Mouse (Mus musculus) thymus, postnatal 0 days (tissue): Measurements from ENCODE around the gene Blvra. TPM values are rescaled to one million over a fixed set of nuclear protein-coding genes. Genes with fewer than 3 reads are reported as not detected.
"Not testable (repeated sequence)": the region's sequence is repeated elsewhere in the genome, so short reads cannot be mapped to it uniquely, and the experiment has no call there.

Source experiments
- DNase-seq: peaks from one replicate; pipeline ENCODE4 v3.0.0-alpha.2; 2015; ENCODE audit warnings: low spot score
- polyA plus RNA-seq: library from polyadenylated mRNA; unstranded; fragments of >200 nt; fragmentation: Nextera tagmentation; extraction: Ambion mirVana; gene quantifications from 2 replicates; pipeline ENCODE4 v1.2.1, GENCODE M21; 2015

Gene Blvra
- 68.9 and 69.1 TPM in 2 replicates for polyA plus RNA-seq

DNA sequence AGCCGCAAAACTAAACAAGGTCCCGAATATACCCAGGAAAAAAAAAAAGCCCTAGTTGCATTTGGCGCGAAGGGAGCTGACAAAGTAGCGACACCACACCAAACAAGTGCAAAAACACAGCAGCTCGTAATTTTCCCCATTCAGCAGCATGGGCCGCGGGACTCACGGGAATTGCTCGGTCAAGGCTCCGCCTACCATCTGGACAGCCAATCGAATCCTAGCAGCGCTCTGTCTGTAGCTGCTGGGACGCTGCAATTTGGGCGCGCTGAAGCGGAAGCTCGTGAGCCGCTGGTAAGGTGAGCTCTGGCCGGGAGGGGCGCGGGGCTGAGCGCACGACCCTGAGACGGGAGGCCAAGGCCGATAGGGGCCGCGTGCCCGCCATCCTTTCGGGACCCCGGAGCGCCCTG lies at the start of gene Blvra:
TSS of gene Blvra (plus strand) at position 231 of the 407 bp plus-strand sequence.
- peak; percentile 94 for DNase-seq

DNA sequence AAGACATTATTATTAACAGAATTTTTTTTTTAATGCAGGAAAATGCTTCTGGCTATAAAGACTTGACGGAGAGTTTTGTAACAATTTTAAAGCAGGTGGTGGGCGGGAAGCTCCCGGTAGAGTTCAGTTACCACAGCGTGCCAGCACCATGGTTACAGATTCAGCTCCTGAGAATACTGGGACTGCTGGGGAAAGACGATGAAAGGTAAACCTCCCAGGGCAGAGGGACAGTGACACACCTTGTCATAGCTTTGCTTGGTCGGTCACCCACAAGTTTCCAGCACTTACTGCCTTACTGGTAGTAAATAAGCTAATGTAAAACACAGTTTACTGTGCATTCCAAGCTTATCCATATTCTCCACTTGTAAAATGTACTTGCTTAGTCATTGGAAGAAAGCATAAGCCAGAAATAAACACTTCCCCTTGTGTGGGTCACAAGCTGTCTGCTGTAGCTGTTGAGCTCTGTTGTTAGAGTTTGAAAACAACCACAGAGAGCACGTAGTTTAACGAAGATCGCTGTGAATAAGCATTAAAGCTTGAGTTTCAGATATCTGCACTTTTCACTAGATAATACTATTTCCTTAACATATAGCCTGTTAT lies 35.4 kb upstream of the Blvra start:
- DNase-seq = no peak

DNA sequence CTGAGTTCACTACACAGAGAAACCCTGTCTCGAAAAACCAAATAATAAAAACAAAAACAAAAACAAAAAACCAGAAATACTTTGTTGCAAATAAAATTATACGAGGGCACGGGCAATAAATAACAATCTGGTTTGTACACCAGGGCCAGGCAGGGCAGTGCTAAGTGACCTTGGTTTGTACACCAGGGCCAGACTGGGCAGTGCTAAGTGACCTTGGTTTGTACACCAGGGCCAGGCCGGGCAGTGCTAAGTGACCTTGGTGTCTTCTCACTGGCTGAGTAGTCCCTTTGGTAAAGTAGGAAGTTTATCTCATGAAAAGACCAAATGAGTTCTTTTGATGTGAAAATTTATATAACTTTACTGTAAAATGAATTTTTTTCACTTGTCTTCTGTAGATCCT lies 33.2 kb upstream of the Blvra start:
- no peak for DNase-seq

DNA sequence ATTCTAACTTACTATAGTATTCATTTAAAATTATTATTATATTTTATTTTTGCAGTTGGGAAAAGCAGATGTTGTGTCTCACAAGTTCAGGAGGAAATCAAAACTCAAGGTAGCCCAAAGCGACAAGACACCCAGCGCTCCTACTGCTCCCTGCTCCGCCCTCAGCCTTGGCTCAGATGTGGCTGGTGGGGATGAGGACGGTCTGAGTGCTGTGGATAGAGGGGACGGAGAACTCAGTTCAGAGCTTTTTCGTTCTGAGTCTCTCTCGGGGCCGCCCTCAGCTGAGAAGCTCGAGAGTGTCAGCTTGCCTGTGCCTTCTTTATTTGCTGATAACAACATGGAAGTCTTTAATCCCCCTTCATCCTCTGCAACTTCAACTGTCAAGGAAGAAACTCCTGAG lies 9.0 kb upstream of the Blvra start:
- no peak for DNase-seq

DNA sequence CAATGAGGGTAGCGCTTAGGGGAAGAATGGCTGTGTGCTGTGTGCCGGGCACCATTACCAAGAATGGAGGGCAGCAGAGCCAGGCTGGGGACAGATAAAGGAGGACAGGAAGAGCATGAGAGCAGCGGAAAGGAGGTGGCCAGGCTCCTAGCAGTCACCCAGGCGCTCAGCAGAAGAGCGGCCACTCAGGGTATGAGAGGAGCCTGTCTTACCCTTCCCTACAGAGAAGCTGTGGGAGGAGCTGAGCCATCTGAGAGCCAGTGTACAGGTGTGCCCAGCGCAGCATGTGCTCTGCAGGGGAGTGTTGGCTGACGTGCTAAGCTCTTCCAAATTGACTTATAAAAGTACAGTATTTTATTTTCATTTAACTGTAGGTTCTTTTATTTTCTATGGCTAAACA lies 1.7 kb upstream of the Blvra start:
- no peak for DNase-seq

DNA sequence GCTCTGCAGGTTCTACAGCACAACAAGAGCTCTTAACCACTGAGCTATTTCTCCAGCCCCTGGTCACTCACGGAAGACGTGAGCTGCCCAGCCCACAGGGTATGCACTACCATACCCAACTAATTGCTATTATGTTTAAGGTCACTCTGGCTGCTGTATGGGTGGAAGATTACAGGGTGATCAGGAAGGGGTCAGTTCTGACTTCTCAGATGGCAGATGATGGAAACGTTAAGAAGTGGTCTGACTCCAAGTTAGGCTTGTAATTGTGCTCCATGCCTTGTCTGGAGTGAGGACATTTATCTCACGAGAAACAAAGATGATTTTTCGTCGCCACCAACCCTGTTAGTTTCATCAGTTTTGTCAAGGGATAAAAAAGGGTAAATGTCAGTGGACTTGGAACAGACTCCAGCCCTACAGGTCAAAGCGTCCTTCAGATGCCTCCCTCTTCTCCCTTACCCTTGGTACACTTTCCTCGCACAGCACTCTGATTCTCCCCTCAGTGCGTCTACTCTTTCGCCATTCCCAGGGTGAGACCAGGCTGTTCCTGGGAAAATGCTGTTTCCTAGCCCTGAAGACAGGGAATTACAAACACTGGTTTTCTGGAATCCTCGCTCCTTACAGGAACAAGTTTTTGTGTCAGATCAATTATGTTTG lies 557 bp upstream of the Blvra start:
- DNase-seq = no peak

DNA sequence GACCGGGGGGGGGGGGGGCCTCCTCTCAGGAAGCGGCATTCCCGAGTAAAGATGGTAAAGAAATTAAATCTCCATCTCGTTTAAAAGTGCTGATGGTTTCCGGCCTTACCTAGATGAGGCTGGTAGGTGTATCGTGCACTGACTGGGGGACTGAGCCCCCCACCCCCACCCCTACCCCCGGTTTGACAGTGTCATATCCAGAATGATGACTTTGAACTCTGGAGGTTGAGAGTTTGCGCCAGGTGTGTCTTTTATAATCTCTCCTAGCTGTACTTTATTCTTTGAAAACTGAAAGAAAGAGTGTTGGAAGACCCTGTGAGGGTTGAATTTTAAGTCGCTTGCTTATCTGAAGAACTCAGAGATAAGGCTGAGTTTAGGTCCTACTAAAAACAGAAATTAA lies 414 bp downstream of the Blvra start:
- no peak for DNase-seq

DNA sequence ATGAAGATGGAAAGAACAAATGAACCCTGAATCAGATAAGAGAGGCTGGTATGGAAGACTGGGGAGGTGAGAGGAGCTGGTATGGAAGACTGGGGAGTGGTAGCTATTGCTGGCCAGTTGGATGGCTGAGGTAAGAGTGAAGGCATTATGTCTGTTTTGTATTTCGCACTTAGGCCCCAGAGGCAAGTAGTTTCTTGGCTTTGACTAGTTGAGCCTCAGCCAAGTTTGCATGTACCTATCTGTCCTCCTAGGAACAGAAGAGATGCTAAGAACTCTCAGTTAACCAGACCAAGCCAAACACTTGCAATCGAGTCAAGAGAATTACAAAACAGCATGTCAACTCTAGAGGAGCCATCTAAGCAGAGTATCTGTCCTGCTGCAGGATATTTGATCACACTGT lies 3.7 kb downstream of the Blvra start:
- no peak for DNase-seq

DNA sequence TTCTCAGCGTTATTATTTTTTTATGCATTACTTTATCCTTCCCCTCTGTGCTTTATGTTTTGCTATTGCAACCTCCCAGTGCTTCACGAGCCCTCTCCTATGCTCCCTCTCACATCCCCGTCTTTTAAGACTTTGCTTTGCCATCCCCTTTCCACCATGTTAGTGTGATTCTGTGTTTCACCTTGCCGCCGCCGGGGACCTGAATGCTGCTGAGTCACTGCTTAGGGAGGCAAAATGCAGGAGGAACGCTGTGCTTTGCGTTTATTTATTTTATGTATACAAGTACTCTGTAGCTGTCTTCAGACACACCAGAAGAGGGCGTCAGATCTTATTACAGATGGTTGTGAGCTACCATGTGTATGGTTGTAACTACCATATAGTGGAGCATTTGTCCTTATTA lies 7.1 kb downstream of the Blvra start:
- no peak for DNase-seq

DNA sequence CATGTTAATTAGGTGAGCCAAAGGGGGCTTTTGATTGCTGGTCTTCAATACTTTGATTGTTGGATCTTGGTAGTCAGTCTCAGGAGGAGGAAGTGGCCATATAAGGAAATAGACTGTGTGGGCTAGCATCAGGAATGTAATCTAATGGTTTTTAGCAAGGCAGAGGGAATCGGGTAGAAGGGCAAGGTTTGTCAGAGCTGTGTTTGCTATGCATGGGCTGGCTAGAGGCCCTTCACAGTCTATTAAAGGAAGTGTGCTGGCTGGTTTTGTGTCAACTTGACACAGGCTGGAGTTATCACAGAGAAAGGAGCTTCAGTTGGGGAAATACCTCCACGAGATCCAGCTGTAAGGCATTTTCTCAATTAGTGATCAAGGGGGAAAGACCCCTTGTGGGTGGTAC lies 8.6 kb downstream of the Blvra start:
- not testable (repeated sequence) for DNase-seq

DNA sequence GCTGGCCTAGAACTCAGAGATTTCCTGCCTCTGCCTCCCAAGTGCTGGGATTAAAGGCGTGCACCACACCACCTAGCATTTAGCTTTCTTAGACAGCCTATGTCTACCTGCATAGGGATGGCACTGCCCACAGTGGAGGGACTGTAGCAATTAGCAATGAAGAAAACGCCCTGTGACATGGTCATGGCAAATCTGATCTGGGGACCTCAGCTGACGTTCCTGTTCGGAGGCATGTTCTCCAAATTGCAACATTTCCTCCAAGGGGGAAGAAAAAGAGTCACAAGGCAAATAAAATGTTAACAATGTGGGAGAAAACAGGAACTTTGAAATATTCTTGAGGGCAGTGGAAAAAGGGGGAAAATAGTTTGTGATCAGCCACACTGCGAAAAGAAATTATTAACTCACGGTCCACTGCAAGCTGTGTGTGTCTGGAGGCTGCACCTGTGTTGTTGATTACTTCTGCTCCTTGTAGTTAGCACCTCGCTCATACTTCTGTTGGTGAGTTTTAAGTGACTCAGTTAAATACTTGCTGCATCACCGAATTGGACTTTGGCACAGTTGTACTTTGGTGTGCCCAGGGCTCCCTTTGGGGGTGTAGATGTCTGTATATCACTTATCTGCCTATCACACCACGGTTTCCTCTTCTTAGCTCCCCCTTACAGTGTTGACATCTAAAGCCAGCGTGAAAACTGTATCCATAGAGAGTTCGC lies 9.6 kb downstream of the Blvra start:
- no peak for DNase-seq

DNA sequence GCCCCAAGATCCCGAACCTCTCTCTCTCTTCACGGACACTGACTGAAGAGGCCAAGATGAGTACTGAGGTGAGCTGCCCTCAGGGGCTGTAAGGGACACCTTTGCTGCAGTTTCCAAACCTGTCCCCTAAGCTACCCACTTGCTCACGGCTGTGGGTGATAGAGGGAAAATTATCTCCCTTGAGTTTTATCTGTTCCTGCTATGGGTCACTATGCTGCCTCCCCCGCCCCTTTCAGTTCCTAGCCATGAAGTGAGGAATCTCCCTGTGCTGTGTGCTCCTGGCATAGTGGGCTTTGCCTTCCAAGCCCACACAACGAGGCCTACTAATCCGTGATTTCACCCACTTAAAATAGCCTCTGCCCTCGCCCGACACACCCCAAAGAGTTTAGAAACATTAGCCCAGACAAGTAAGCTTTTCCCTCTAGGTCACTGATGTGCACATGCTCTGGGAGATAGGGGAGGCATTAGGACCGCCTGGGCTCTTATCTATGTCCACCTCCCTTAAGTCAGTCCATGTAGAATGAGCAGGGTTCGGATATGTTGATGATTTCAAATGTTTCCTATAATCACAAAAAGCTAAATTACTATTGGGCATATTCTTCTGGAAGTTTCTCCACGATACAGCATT lies 10.2 kb downstream of the Blvra start:
- DNase-seq = no peak

DNA sequence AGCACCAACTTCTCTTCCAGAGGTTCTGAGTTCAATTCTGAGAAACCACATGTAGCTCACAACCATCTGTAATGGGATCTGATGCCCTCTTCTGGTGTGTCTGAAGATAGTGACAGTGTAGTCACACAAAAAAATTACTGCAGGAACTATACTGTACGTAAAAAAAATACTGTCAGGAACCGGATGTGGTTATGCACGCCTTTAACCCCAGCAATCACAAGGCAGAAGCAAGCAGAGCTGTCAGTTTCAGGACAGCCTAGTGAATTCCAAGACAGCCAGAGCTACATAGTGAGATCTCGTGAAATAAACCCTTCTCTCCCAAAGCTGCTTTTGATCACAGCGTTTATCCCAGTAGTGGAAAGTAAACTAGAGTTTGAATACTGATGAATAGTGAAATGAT lies 15.8 kb downstream of the Blvra start:
- peak; percentile 63 for DNase-seq

DNA sequence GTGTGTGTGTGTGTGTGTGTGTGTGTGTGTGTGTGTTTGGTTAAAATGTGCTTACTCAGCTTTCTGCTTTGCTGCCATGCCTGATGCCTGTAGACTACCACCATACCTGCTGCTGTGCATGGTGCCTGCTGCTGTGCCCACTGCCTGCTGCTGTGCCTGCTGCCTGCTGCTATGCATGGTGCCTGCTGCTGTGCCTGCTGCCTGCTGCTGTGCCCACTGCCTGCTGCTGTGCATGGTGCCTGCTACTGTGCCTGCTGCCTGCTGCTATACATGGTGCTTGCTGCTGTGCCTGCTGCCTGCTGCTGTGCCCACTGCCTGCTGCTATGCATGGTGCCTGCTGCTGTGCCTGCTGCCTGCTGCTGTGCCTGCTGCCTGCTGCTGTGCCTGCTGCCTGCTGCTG lies 19.7 kb downstream of the Blvra start:
- not testable (repeated sequence) for DNase-seq

DNA sequence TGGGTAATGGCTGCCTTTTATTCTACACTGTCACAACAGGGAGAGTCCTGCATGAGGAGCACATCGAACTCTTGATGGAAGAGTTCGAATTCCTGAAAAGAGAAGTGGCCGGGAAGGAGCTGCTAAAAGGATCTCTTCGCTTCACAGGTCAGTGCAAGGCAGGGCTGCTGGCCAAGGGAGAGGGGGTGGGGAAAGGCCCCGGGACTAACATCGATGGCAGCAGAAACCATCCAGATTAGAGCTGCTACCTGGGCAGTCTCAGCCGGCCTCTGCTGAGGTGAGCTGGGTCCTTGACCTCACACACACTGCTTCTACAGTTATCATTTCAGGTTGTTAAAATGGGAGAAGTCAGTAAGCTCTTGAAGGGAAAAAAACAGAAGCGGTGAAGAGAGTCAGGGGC lies 21.5 kb downstream of the Blvra start:
- no peak for DNase-seq

DNA sequence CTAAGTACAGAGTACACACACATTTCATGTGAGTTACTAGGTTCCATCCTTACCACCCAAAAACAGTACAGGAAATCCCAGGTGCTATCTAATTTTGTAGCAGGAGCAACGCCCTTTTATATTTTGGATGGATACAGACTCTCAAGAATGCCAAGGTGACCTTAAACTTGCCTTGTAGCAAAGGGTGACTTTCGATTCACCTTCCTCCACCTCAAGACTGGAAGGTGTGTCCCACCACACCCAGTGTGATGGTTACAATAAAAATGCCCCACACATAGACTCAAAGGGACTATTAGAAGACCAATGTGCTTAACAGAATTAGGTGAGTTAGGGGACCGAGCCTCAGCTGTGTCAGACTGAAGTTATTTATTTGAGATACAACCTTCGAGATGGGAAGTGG lies 38.5 kb downstream of the Blvra start:
- no peak for DNase-seq

DNA sequence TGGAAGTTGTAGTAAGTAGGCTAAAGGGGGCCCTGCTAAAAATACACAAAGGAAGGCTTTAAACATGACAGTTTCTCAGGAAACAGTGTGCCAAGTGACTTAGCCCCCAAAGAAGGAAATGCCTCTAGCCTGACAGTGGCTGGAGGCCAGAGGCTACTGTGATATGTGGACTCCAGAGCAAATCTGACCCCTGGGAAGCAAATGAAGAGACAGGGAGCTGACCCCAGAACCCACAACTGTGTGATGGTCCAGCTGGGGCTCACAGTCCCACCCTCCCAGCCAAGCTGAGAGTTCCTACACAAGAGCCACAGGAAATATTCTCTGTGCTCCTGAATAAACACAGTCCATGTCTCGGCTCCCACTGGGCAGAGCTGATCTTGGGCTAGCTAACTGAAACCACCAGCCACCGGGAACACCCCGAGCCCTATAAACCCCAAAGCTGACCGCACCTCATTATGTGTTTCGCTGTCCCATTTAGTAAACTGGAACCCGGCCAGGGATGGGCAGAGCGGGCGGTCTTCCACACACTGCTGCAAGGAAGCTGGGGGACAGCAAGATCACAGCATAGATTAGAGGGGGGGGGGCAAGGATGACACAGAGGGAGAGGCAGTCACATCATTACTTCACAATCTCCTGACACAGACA lies 51.2 kb downstream of the Blvra start:
- DNase-seq = no peak

DNA sequence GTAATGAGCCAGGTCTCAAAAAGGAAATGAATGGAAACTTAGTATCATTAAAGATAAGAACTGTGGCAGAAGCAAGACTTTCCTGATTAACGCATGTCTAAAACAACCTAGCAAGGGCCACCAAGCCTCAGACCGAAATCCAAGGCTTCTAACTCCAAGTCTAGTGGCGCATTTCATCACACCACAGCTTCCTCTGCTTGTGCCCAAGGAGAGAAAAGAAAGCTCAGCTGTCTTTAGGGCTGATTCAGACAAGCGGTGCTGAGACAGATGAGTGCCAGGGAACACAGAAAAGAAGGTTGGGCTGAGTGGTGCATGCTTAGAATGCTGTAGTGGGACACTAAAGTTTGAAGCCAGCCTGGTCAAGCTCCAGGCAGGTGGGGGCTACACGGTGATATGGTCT lies 58.5 kb downstream of the Blvra start:
- no peak for DNase-seq

DNA sequence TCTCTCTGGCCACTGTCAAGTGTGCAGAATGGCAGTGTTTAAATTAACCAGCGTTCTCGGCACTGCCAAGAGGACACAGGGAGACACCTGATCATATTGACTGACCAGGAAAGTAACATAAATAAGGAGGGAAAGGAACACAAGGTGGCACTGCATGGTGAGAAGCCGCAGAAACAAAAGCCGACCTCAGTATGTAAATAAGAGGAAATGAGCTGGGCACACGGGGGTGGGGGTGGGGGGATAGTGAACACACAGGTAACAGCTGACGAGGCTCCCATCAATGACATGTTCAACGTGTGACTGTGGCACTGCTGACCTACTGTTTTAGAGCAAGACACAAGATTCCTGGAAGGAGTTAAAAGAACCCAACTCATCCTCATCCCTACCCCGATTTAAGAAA lies 60.9 kb downstream of the Blvra start:
- peak; percentile 41 for DNase-seq

DNA sequence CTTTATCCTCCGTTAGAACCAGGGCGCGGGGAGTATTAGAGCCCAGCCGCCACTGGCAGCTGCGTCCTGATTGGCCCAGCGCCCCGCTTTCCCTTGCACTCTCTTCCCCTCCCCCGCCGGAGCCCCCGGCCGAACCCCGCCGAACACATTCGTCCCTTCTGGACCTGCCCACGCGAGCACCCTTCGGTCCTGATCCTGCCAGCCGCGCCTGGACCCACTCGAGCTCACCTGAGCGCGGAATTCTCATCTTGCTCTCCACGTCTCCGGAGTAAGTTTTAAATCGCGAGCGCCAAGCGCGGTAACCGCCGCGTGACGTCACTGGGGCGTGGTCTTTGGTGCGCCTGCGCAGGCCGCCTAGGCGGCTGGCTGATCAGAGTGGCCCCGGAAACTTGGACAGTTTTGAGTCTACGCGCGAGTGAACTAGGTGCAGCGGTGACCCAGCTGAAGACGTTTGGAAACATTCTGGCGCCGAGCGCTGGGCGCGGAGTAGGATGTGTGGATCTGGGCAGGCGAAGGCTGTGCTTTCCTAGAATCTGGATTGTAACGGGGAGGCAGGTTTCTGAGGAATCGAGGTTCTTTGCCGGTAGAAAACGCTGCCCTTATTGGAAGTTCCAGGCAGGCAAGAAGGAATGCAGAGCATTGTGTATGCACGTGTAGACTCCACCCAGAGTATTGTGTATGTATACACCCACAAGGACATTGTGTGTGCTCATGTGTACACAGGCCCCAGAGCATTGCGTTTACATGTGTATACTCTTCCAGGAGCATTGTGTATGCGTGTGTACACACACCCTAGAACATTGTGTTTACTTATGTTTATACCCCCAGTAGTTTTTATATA lies 63.4 kb downstream of the Blvra start, which contains the start of gene Ncaph:
TSS of gene Ncaph (minus strand) at position 334 of the 841 bp plus-strand sequence.
- DNase-seq = peak; percentile 96

DNA sequence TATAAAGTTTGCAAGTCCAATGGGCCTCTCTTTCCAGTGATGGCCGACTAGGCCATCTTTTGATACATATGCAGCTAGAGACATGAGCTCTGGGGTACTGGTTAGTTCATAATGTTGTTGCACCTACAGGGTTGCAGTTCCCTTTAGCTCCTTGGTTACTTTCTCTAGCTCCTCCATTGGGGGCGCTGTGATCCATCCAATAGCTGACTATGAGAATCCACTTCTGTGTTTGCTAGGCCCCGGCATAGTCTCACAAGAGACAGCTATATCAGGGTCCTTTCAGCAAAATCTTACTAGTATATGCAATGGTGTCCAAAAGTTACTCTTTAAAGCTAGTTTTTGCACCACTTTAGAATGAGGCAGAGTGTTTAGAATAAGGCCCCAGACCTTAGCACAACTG lies 64.8 kb downstream of the Blvra start:
- not testable (repeated sequence) for DNase-seq
